Mouse (Mus musculus): ENCODE data around the gene Rffl. TPM values are rescaled to one million over a fixed set of nuclear protein-coding genes. Genes with fewer than 3 reads are reported as not detected.

Gene Rffl
- polyA plus RNA-seq, 1 experiment = 29.9 TPM

DNA sequence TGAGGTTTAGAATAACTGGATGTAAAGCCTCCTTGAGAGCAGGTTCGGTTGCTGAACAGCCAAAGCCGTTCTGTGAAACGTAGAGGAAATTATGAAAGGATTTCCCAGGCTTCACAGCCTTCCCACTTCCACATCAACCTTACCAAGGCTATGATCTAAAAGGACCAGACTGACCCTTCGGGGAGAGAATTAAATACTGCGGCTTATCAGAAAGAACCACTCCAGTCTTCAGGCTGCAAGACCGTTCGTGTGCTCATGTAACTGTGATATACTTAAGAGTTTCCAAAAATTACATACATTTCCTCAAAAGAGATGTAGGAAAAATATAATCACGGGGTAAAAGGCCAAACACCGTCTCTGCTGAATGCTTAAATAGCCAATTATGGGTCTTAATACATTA, 8.4 kb downstream of the Rffl start:
- Histone ChIP-seq H3K9ac (ENCODE audit: low read depth, poor library complexity, severe bottlenecking) (no peak overlapping the region), H3K9me3 (replicated peaks; ENCODE audit: control insufficient read depth, insufficient read depth, low read length, poor library complexity, severe bottlenecking) (no peaks in the 10 kb centered on the region), H3K4me1 (ENCODE audit: control insufficient read depth, insufficient read depth, low read length) (peaks cover 2% of the 10 kb centered on the region), H3K27me3 (ENCODE audit: control insufficient read depth, insufficient read depth, low read length, poor library complexity, severe bottlenecking) (no peaks in the 10 kb centered on the region), H3K4me3 (ENCODE audit: low read depth, low read length) (no peak overlapping the region), H3K36me3 (ENCODE audit: control insufficient read depth, insufficient read depth, low read length, poor library complexity, severe bottlenecking) (no peaks in the 10 kb centered on the region; the same call in 1 of the 2 replicates), H3K27ac (ENCODE audit: insufficient read depth, low read length) (no peak overlapping the region)
- no peak for TF ChIP-seq CTCF (IDR thresholded peaks at IDR 0.05; ENCODE audit: low read depth, low read length)
- no peak for TF ChIP-seq POLR2A (IDR thresholded peaks at IDR 0.05; ENCODE audit: insufficient read depth, low read length)
- TF ChIP-seq EP300 (IDR thresholded peaks at IDR 0.05; ENCODE audit: insufficient read depth, low read depth, low read length) = no peak

DNA sequence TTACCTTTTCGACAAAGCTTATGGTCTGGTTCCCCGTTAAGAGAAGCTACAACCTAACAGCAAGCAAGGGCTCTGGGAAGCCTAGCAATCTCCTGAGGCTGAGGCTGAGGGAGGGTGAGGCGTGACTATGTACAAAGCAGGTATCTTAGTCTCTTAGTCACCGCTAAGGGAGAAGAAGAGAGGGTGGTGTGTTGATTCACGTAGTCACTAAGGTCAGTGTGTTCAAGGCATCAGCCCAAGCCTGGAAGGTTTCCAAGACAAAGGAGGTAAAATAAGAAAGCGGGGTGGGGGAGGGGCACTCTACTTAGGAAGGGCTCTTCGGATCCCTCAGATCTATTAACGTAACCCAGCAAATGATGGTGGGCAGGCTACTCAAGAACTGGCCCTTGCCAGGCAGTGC, 9.5 kb downstream of the Rffl start:
- Histone ChIP-seq H3K9ac (ENCODE audit: low read depth, poor library complexity, severe bottlenecking) (no peak overlapping the region), H3K27me3 (ENCODE audit: control insufficient read depth, insufficient read depth, low read length, poor library complexity, severe bottlenecking) (no peaks in the 10 kb centered on the region), H3K36me3 (ENCODE audit: control insufficient read depth, insufficient read depth, low read length, poor library complexity, severe bottlenecking) (no peaks in the 10 kb centered on the region; the same call in 1 of the 2 replicates), H3K4me3 (ENCODE audit: low read depth, low read length) (no peak overlapping the region), H3K9me3 (replicated peaks; ENCODE audit: control insufficient read depth, insufficient read depth, low read length, poor library complexity, severe bottlenecking) (no peaks in the 10 kb centered on the region), H3K4me1 (ENCODE audit: control insufficient read depth, insufficient read depth, low read length) (peaks cover 2% of the 10 kb centered on the region), H3K27ac (ENCODE audit: insufficient read depth, low read length) (no peak overlapping the region)
- TF ChIP-seq POLR2A (IDR thresholded peaks at IDR 0.05; ENCODE audit: insufficient read depth, low read length) (no peak), CTCF (IDR thresholded peaks at IDR 0.05; ENCODE audit: low read depth, low read length) (no peak), EP300 (IDR thresholded peaks at IDR 0.05; ENCODE audit: insufficient read depth, low read depth, low read length) (no peak)

DNA sequence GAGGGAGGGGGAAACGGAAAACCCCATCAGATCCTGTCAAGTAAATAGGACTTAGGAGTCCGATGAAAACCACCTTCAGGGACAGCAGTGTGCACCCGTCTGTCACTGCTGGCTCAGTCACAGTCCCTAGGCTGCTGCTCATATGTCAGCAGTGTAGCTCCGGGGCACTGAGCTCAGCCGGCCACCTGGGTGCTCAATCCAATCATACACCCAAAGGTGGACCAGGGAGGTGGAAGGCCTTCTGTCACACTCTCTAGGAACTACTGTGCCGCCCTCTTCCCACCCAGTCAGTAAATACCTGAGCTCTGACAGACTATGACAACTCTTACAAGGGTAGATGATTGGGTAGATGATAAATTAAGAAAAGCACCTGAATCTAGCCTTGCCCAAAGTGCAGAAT, 10.3 kb downstream of the Rffl start:
- H3K9ac ChIP-seq (ENCODE audit: low read depth, poor library complexity, severe bottlenecking) = no peak overlapping the region
- peaks cover 2% of the 10 kb centered on the region for H3K4me1 ChIP-seq (ENCODE audit: control insufficient read depth, insufficient read depth, low read length)
- TF ChIP-seq CTCF (IDR thresholded peaks at IDR 0.05; ENCODE audit: low read depth, low read length) (no peak), POLR2A (IDR thresholded peaks at IDR 0.05; ENCODE audit: insufficient read depth, low read length) (no peak), EP300 (IDR thresholded peaks at IDR 0.05; ENCODE audit: insufficient read depth, low read depth, low read length) (no peak)
- H3K4me3 ChIP-seq (ENCODE audit: low read depth, low read length) = no peak overlapping the region
- no peaks in the 10 kb centered on the region; the same call in 1 of the 2 replicates for H3K36me3 ChIP-seq (ENCODE audit: control insufficient read depth, insufficient read depth, low read length, poor library complexity, severe bottlenecking)
- H3K27ac ChIP-seq (ENCODE audit: insufficient read depth, low read length) = no peak overlapping the region
- H3K27me3 ChIP-seq (ENCODE audit: control insufficient read depth, insufficient read depth, low read length, poor library complexity, severe bottlenecking) = no peaks in the 10 kb centered on the region
- no peaks in the 10 kb centered on the region for H3K9me3 ChIP-seq (replicated peaks; ENCODE audit: control insufficient read depth, insufficient read depth, low read length, poor library complexity, severe bottlenecking)

DNA sequence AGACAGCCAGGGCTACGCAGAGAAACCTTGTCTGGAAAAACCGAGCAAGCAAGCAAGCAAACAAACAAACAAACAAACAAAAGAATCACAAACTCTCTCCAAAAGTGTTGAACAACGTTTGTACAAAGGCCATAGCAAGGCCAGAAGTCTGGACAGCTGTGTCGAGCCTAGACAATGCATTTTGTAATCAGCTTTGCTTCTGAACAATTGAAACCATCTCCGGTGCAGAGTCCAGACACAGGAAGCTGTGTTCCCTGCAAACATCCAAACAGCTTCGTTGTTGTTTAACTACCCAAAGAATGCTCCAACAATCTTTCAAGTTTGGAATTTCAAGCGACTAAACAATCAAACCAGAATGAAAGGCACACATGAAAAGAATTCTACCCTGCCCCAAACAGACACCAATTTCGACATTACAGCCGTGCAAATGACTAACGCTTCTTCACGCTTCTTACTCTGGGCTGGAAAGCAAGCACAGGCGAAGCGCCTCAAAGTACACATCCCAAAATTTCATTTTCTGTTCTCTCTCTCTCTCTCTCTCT, 13.6 kb downstream of the Rffl start:
- H3K9me3 ChIP-seq (replicated peaks; ENCODE audit: control insufficient read depth, insufficient read depth, low read length, poor library complexity, severe bottlenecking) = no peaks in the 10 kb centered on the region
- no peak overlapping the region for H3K4me3 ChIP-seq (ENCODE audit: low read depth, low read length)
- no peaks in the 10 kb centered on the region for H3K27me3 ChIP-seq (ENCODE audit: control insufficient read depth, insufficient read depth, low read length, poor library complexity, severe bottlenecking)
- peak overlapping the region; percentile 23; the same call in 1 of the 2 replicates for H3K27ac ChIP-seq (ENCODE audit: insufficient read depth, low read length)
- H3K9ac ChIP-seq (ENCODE audit: low read depth, poor library complexity, severe bottlenecking) = no peak overlapping the region
- TF ChIP-seq POLR2A (IDR thresholded peaks at IDR 0.05; ENCODE audit: insufficient read depth, low read length) = no peak
- H3K36me3 ChIP-seq (ENCODE audit: control insufficient read depth, insufficient read depth, low read length, poor library complexity, severe bottlenecking) = no peaks in the 10 kb centered on the region
- H3K4me1 ChIP-seq (ENCODE audit: control insufficient read depth, insufficient read depth, low read length) = peaks cover 7% of the 10 kb centered on the region

DNA sequence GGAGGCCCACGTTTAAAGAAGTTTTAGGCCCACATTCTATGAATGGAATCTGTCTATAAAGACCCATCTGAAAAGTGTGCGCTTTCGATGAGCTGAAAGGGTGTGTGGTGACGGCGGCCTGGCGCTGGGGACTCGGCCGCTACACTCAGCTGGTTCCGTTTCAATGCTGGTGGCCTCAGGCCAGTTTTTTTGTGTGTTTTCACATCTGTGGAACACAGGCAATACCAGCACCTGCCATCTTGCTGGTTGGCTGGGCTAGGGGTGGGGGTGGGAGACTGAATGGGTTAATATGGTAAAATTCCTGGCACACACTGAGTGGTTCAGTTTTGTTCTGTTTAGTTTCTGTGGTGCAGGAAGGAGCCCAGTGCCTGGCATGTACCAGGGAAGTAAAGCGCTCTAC, 15.0 kb downstream of the Rffl start:
- TF ChIP-seq CTCF (IDR thresholded peaks at IDR 0.05; ENCODE audit: low read depth, low read length) = no peak
- TF ChIP-seq EP300 (IDR thresholded peaks at IDR 0.05; ENCODE audit: insufficient read depth, low read depth, low read length) = no peak
- no peak for TF ChIP-seq POLR2A (IDR thresholded peaks at IDR 0.05; ENCODE audit: insufficient read depth, low read length)
- Histone ChIP-seq H3K9ac (ENCODE audit: low read depth, poor library complexity, severe bottlenecking) (no peak overlapping the region), H3K4me3 (ENCODE audit: low read depth, low read length) (no peak overlapping the region), H3K36me3 (ENCODE audit: control insufficient read depth, insufficient read depth, low read length, poor library complexity, severe bottlenecking) (no peaks in the 10 kb centered on the region), H3K4me1 (ENCODE audit: control insufficient read depth, insufficient read depth, low read length) (peaks cover 7% of the 10 kb centered on the region), H3K27me3 (ENCODE audit: control insufficient read depth, insufficient read depth, low read length, poor library complexity, severe bottlenecking) (no peaks in the 10 kb centered on the region), H3K9me3 (replicated peaks; ENCODE audit: control insufficient read depth, insufficient read depth, low read length, poor library complexity, severe bottlenecking) (no peaks in the 10 kb centered on the region), H3K27ac (ENCODE audit: insufficient read depth, low read length) (no peak overlapping the region)

DNA sequence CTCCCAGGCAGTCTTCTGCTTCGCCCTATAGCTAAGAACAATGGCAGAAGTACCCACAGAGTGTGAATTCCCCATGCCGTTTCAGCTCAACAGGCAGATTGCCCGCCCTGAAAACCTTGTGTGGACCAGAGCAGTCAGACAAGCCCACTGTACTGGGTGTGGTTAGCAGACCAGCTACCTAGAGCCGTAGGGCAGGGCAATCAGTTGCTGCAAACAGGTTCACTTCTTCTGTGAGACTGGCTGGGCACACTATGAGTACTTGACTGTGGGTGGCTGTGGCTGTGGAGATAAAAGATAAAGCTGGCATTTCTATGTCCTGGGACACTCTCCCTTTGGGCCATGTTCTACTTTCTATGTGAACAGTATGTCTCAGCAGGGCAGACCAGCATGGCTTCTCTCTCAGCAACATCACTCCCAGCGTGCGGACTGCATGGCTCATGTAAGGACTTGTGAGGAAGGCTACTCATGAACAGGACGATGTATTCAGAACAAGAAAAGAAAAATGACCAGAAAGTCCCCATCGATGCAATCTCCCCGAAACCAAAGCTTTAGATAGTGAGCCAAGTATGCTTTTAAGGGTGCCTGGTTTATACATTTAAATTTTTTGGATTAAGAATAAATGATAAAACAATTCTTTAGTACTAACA, 15.6 kb downstream of the Rffl start:
- H3K27ac ChIP-seq (ENCODE audit: insufficient read depth, low read length) = no peak overlapping the region
- no peaks in the 10 kb centered on the region for H3K27me3 ChIP-seq (ENCODE audit: control insufficient read depth, insufficient read depth, low read length, poor library complexity, severe bottlenecking)
- H3K4me3 ChIP-seq (ENCODE audit: low read depth, low read length) = no peak overlapping the region
- peaks cover 7% of the 10 kb centered on the region for H3K4me1 ChIP-seq (ENCODE audit: control insufficient read depth, insufficient read depth, low read length)
- no peak for TF ChIP-seq CTCF (IDR thresholded peaks at IDR 0.05; ENCODE audit: low read depth, low read length)
- no peak for TF ChIP-seq POLR2A (IDR thresholded peaks at IDR 0.05; ENCODE audit: insufficient read depth, low read length)
- TF ChIP-seq EP300 (IDR thresholded peaks at IDR 0.05; ENCODE audit: insufficient read depth, low read depth, low read length) = no peak
- no peaks in the 10 kb centered on the region for H3K36me3 ChIP-seq (ENCODE audit: control insufficient read depth, insufficient read depth, low read length, poor library complexity, severe bottlenecking)
- H3K9me3 ChIP-seq (replicated peaks; ENCODE audit: control insufficient read depth, insufficient read depth, low read length, poor library complexity, severe bottlenecking) = no peaks in the 10 kb centered on the region
- no peak overlapping the region for H3K9ac ChIP-seq (ENCODE audit: low read depth, poor library complexity, severe bottlenecking)

All from ES-Bruce4 (cell line).